Mouse (Mus musculus) liver, adult 2 months (tissue): ENCODE measurements at regions not wholly inside any gene's neighbourhood (a gene's known extent, or its start where the extent isn't known, plus 50 kb on each side); places are given as distances from the start of the nearest gene placed in this dataset.
"Not testable (repeated sequence)": the region's sequence is repeated elsewhere in the genome, so short reads cannot be mapped to it uniquely, and the experiment has no call there.

Experiments used
- CTCF ChIP-seq: fragments of 200-500 bp; IDR thresholded peaks from 2 replicates; pipeline ENCODE4 v1.5.1; 2011; ENCODE audit warnings: low read depth, low read length, control low read depth
- POLR2A ChIP-seq: fragments of 200-500 bp; IDR thresholded peaks from 2 replicates; pipeline ENCODE4 v1.6.1; 2011; ENCODE audit warnings: low read length, control low read depth; ENCODE audit not compliant: insufficient read depth; ENCODE audit errors: extremely low read depth

DNA sequence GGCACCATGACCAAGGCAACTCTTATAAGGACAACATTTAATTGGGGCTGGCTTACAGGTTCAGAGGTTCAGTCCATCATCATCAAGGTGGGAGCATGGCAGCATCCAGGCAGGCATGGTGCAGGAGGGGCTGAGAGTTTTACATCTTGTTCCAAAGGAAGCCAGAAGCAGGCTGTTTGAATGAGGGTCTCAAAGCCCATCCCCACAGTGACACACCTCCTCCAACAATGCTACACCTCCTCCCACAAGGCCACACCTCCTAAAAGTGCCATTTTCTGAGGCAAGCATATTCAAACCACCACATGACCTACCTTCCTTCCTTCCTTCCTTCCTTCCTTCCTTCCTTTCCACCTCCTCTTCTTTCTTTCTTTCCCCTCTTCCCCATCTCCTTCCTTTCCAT is 84.5 kb upstream of the Cpsf6 start:
- not testable (repeated sequence) for TF ChIP-seq CTCF, POLR2A
